Mouse (Mus musculus) hindbrain, embryonic 13.5 days (tissue): ENCODE data around the gene Atl2. TPM values are rescaled to one million over a fixed set of nuclear protein-coding genes. Genes with fewer than 3 reads are reported as not detected.

Experiments
- ATAC-seq: fragments of 200-750 bp; cut with Nextera tagmentation; 2 replicates; pipeline ENCODE4 v1.8.0; 2017; ENCODE audit warnings: moderate TSS enrichment; ENCODE audit not compliant: low FRiP score
- H3K27ac ChIP-seq: fragments of 300-500 bp; sonication (generic); 2 replicates; pipeline ENCODE4 v1.5.1; 2015; ENCODE audit warnings: inconsistent platforms, mild to moderate bottlenecking, moderate library complexity
- H3K27me3 ChIP-seq: fragments of 300-500 bp; sonication (generic); 2 replicates; pipeline ENCODE4 v1.6.1; 2015; ENCODE audit warnings: mild to moderate bottlenecking, inconsistent platforms
- H3K36me3 ChIP-seq: fragments of 300-500 bp; sonication (generic); 2 replicates; pipeline ENCODE4 v1.6.1; 2015; ENCODE audit warnings: mild to moderate bottlenecking, inconsistent platforms
- H3K4me1 ChIP-seq: fragments of 300-500 bp; sonication (generic); replicated peaks from 2 replicates; pipeline ENCODE4 v1.6.1; 2015; ENCODE audit warnings: inconsistent platforms
- H3K4me2 ChIP-seq: fragments of 300-500 bp; sonication (generic); 2 replicates; pipeline ENCODE4 v1.6.1; 2015; ENCODE audit warnings: inconsistent platforms, mild to moderate bottlenecking, moderate library complexity
- H3K4me3 ChIP-seq: fragments of 300-500 bp; sonication (generic); 2 replicates; pipeline ENCODE4 v1.5.1; 2015; ENCODE audit warnings: mild to moderate bottlenecking, inconsistent platforms
- H3K9ac ChIP-seq: fragments of 300-500 bp; sonication (generic); 2 replicates; pipeline ENCODE4 v1.6.1; 2015; ENCODE audit warnings: mild to moderate bottlenecking, inconsistent platforms
- H3K9me3 ChIP-seq: fragments of 300-500 bp; sonication (generic); 2 replicates; pipeline ENCODE4 v1.6.1; 2016; ENCODE audit warnings: inconsistent platforms
- WGBS: fragments of 180-500 bp; shearing (Covaris S2); methylation state at CpG from one replicate; pipeline ENCODE4 v1.1.7; 2015; 5-methylcytosine and 5-hydroxymethylcytosine counted together
- polyA plus RNA-seq: library from polyadenylated mRNA; unstranded; fragments of >200 nt; fragmentation: Nextera tagmentation; extraction: Ambion mirVana; gene quantifications from 2 replicates; pipeline ENCODE4 v1.2.1, GENCODE M21; 2015

Atl2 gene
- polyA plus RNA-seq, 1 experiment from 2014 or later: 34.2 TPM

DNA sequence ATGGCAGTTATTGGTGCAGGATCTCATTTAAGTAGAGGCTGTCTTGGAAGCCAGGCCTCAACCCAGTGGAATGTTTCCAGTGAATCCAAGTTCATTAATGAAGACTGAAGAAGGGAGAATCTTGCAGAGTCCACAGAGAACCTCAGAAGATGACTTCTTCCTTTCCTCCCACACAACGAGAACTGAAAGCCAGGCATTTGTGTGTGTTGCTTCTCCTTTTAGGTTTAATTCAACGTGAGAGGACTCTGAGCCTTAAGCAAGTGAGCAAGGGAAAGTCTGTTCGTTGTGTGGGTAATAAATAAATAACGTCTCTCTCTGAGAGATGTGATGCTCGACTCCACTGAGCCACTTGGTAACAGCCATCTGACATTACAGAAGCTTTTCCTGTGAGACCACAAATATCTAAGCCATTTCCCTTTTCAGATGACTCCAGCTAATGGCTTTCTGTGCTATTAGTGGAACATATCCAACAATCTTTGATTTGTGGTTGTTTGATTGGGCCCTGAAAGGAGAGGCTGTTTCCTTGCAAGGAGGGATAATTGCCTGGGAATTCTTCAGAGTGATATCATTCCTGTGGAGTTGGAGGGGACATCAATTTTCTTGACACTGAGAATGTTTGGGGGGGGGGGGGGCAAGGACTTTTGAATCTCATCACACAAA, 60.1 kb downstream of the Atl2 start:
- Histone ChIP-seq H3K4me2 (no peak overlapping the region), H3K36me3 (no peaks in the 10 kb centered on the region), H3K4me3 (no peak overlapping the region), H3K9me3 (no peaks in the 10 kb centered on the region), H3K27ac (no peak overlapping the region), H3K9ac (no peak overlapping the region), H3K27me3 (no peaks in the 10 kb centered on the region), H3K4me1 (no peaks in the 10 kb centered on the region)
- WGBS: 73% methylated on average over 5 of the region's 5 CpGs
- ATAC-seq: no peak

- Histone ChIP-seq H3K27ac (no peak overlapping the region), H3K27me3 (no peaks in the 10 kb centered on the region), H3K36me3 (no peaks in the 10 kb centered on the region), H3K4me2 (no peak overlapping the region), H3K9ac (no peak overlapping the region), H3K9me3 (no peaks in the 10 kb centered on the region), H3K4me1 (no peaks in the 10 kb centered on the region), H3K4me3 (no peak overlapping the region)
- 64% methylated on average over 1 of the region's 1 CpGs for WGBS
- ATAC-seq: no peak
These were observed 63.6 kb downstream of the Atl2 start for GRCm38 (mm10) chr17:79832284-79832683.

- ATAC-seq: no peak
- H3K4me1 ChIP-seq: peaks cover 6% of the 10 kb centered on the region; the same call in 1 of the 2 replicates
- 61% methylated on average over 6 of the region's 6 CpGs for WGBS
These were observed 69.4 kb downstream of the Atl2 start for GRCm38 (mm10) chr17:79826482-79827034.

DNA sequence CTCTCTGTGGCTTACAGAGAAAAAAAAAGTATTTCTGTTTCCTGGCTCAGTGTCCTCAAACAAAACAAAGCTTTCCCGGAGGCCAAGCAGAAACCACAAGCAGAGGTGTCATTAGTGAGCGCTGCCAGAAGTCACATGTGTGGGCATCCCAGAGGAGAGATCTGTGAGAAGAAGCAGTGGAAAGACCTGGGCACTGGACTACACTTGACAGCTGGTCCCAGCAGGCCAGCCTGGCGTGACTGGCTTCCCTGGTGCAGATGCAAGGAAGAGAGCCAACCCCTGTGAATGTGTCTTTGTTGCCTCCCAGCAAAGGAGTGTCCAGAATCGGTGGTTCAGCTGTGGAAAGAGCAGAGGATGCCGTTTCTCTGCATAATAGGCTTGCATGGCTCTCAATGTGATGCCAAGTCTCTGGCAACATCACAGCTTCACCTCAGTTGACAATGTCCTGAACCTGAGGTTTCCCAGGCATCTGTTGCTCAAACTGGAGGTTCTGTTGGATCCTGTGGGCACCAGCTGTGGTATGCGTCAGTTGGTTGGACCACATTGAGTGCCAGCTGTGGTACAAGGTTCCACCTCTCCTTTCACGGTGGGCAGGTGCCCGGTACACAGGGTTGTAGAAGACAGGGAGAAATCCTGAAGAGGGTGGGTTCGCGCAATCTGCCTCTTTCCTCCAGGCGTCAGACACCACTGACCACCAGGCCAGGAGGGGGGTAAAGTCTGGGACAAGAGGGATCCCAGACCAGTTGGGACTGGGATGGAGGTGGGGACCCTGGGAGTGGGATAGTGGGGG, 70.5 kb downstream of the Atl2 start:
- no peak overlapping the region for H3K9ac ChIP-seq
- no peak overlapping the region for H3K4me2 ChIP-seq
- peak; percentile 86 for ATAC-seq
- peaks cover 38% of the 10 kb centered on the region for H3K27me3 ChIP-seq
- peak overlapping the region; percentile 13; the same call in 1 of the 2 replicates for H3K27ac ChIP-seq
- WGBS: 76% methylated on average over 11 of the region's 11 CpGs
- peaks cover 6% of the 10 kb centered on the region; the same call in 1 of the 2 replicates for H3K4me1 ChIP-seq
- no peaks in the 10 kb centered on the region for H3K9me3 ChIP-seq
- H3K4me3 ChIP-seq: no peak overlapping the region
- H3K36me3 ChIP-seq: no peaks in the 10 kb centered on the region

More at GRCm38 (mm10) chr17:79826482-79827034, 69.4 kb downstream of the Atl2 start:
- Histone ChIP-seq H3K27me3 (peaks cover 28% of the 10 kb centered on the region), H3K9me3 (no peaks in the 10 kb centered on the region), H3K4me3 (no peak overlapping the region), H3K36me3 (no peaks in the 10 kb centered on the region), H3K9ac (no peak overlapping the region), H3K27ac (no peak overlapping the region), H3K4me2 (no peak overlapping the region)

DNA sequence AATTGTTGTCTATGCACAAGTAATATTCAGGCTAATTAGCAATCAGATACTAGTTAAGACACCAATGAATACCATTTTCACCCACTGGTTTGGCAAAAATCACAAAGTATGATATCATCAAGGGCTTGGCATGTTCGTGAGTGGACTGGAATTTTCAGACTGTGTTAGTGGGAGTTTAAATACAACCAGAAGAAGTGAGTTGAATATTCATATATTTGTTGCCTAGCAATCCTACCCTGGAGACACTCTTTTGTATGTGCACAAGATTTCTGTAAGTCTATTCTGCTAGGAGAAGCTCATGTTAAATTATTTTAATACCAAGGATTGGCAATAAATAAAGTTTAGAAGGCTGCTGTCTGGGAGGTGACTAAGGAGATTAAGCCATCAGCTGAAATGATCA, 71.5 kb downstream of the Atl2 start:
- H3K4me1 ChIP-seq: peaks cover 6% of the 10 kb centered on the region; the same call in 1 of the 2 replicates
- H3K36me3 ChIP-seq: no peaks in the 10 kb centered on the region
- peaks cover 47% of the 10 kb centered on the region for H3K27me3 ChIP-seq
- H3K27ac ChIP-seq: no peak overlapping the region
- 55% methylated on average over 1 of the region's 1 CpGs for WGBS
- no peaks in the 10 kb centered on the region for H3K9me3 ChIP-seq
- no peak for ATAC-seq
- no peak overlapping the region for H3K9ac ChIP-seq
- no peak overlapping the region for H3K4me3 ChIP-seq
- no peak overlapping the region for H3K4me2 ChIP-seq

- no peak overlapping the region for H3K4me2 ChIP-seq
- H3K36me3 ChIP-seq: no peaks in the 10 kb centered on the region
- H3K9ac ChIP-seq: no peak overlapping the region
- H3K4me1 ChIP-seq: peaks cover 7% of the 10 kb centered on the region
- no peak for ATAC-seq
- peaks cover 78% of the 10 kb centered on the region for H3K27me3 ChIP-seq
- no peak overlapping the region for H3K4me3 ChIP-seq
- H3K9me3 ChIP-seq: no peaks in the 10 kb centered on the region
- H3K27ac ChIP-seq: no peak overlapping the region
- 27% methylated on average over 3 of the region's 3 CpGs for WGBS
These were observed 77.0 kb downstream of the Atl2 start for GRCm38 (mm10) chr17:79818884-79819283.

- Histone ChIP-seq H3K36me3 (no peaks in the 10 kb centered on the region), H3K4me3 (no peak overlapping the region), H3K4me1 (peaks cover 7% of the 10 kb centered on the region), H3K27me3 (peaks cover 73% of the 10 kb centered on the region), H3K4me2 (no peak overlapping the region), H3K27ac (no peak overlapping the region), H3K9me3 (no peaks in the 10 kb centered on the region), H3K9ac (0 out of 2 replicates have a peak overlapping the region, but pooled peaks have one; percentile 24)
- no peak for ATAC-seq
- 4% methylated on average over 7 of the region's 7 CpGs for WGBS
These were observed 77.9 kb downstream of the Atl2 start for GRCm38 (mm10) chr17:79817995-79818394.

- Histone ChIP-seq H3K27me3 (peaks cover 73% of the 10 kb centered on the region), H3K4me2 (no peak overlapping the region), H3K4me3 (no peak overlapping the region), H3K4me1 (peaks cover 7% of the 10 kb centered on the region), H3K9me3 (no peaks in the 10 kb centered on the region), H3K36me3 (no peaks in the 10 kb centered on the region), H3K27ac (no peak overlapping the region), H3K9ac (no peak overlapping the region)
- ATAC-seq: no peak
- 47% methylated on average over 9 of the region's 9 CpGs for WGBS
These were observed 78.4 kb downstream of the Atl2 start for GRCm38 (mm10) chr17:79817551-79817950.

- H3K4me2 ChIP-seq: no peak overlapping the region
- H3K9me3 ChIP-seq: no peaks in the 10 kb centered on the region
- H3K4me3 ChIP-seq: no peak overlapping the region
- H3K27ac ChIP-seq: no peak overlapping the region
- H3K27me3 ChIP-seq: peaks cover 73% of the 10 kb centered on the region
- ATAC-seq: no peak
- H3K36me3 ChIP-seq: no peaks in the 10 kb centered on the region
- WGBS: 81% methylated on average over 6 of the region's 6 CpGs
- H3K4me1 ChIP-seq: peaks cover 7% of the 10 kb centered on the region
- H3K9ac ChIP-seq: no peak overlapping the region
These were observed 79.0 kb downstream of the Atl2 start for GRCm38 (mm10) chr17:79816896-79817295.

- Histone ChIP-seq H3K4me2 (no peak overlapping the region), H3K36me3 (no peaks in the 10 kb centered on the region), H3K9ac (no peak overlapping the region), H3K9me3 (no peaks in the 10 kb centered on the region), H3K27ac (no peak overlapping the region), H3K27me3 (peaks cover 31% of the 10 kb centered on the region), H3K4me1 (no peaks in the 10 kb centered on the region), H3K4me3 (no peak overlapping the region)
- WGBS: 87% methylated on average over 9 of the region's 9 CpGs
- no peak for ATAC-seq
These were observed 85.5 kb downstream of the Atl2 start for GRCm38 (mm10) chr17:79810421-79810820.

GRCm38 (mm10) chr17:79809491-79810316, 86.2 kb downstream of the Atl2 start:
- Histone ChIP-seq H3K4me1 (no peaks in the 10 kb centered on the region), H3K27me3 (peaks cover 24% of the 10 kb centered on the region), H3K9me3 (no peaks in the 10 kb centered on the region), H3K36me3 (no peaks in the 10 kb centered on the region), H3K27ac (no peak overlapping the region), H3K4me3 (no peak overlapping the region), H3K9ac (no peak overlapping the region), H3K4me2 (no peak overlapping the region)
- WGBS: 81% methylated on average over 23 of the region's 23 CpGs
- no peak for ATAC-seq
